Mouse (Mus musculus): Measurements from ENCODE around the gene Gnas. TPM values are rescaled to one million over a fixed set of nuclear protein-coding genes. Genes with fewer than 3 reads are reported as not detected.
A peak's percentile ranks its signal among the peaks of the same experiment; 100 is the strongest.
"Not testable (repeated sequence)": the region's sequence is repeated elsewhere in the genome, so short reads cannot be mapped to it uniquely, and the experiment has no call there.

Gnas gene
- polyA plus RNA-seq, 1 experiment from 2014 or later = 2,102 TPM

GRCm38 (mm10) chr2:174340229-174340892 lies 56.2 kb downstream of the Gnas start:
- H3K36me3 ChIP-seq = peaks cover 22% of the 10 kb centered on the region
- H3K9ac ChIP-seq = no peak overlapping the region
- ATAC-seq (ENCODE audit: insufficient number of reproducible peaks, low FRiP score, low TSS enrichment, low read depth) = no peak
- 0 out of 2 replicates have a peak overlapping the region, but pooled peaks have one; percentile 4 for H3K27ac ChIP-seq (replicated peaks)
- H3K4me1 ChIP-seq = peaks cover 97% of the 10 kb centered on the region
- H3K9me3 ChIP-seq (replicated peaks) = no peaks in the 10 kb centered on the region
- WGBS = 81% methylated on average over 3 of the region's 3 CpGs
- no peak overlapping the region for H3K4me3 ChIP-seq (replicated peaks)
- H3K4me2 ChIP-seq (replicated peaks) = no peak overlapping the region
- no peaks in the 10 kb centered on the region for H3K27me3 ChIP-seq

- ATAC-seq (ENCODE audit: insufficient number of reproducible peaks, low FRiP score, low TSS enrichment, low read depth) = no peak
- 76% methylated on average over 4 of the region's 4 CpGs for WGBS
- no peak overlapping the region for H3K9ac ChIP-seq
- peaks cover 91% of the 10 kb centered on the region for H3K4me1 ChIP-seq
- peaks cover 29% of the 10 kb centered on the region for H3K36me3 ChIP-seq
- H3K27ac ChIP-seq (replicated peaks) = no peak overlapping the region
- no peaks in the 10 kb centered on the region for H3K27me3 ChIP-seq
- H3K4me2 ChIP-seq (replicated peaks) = no peak overlapping the region
- H3K9me3 ChIP-seq (replicated peaks) = no peaks in the 10 kb centered on the region
- H3K4me3 ChIP-seq (replicated peaks) = no peak overlapping the region
Observed at GRCm38 (mm10) chr2:174340893-174341580, 56.9 kb downstream of the Gnas start.

- Histone ChIP-seq H3K9me3 (replicated peaks) (no peaks in the 10 kb centered on the region), H3K27me3 (no peaks in the 10 kb centered on the region), H3K36me3 (peaks cover 43% of the 10 kb centered on the region), H3K9ac (no peak overlapping the region), H3K4me3 (replicated peaks) (no peak overlapping the region), H3K4me2 (replicated peaks) (no peak overlapping the region), H3K4me1 (peaks cover 72% of the 10 kb centered on the region), H3K27ac (replicated peaks) (peak overlapping the region; percentile 80)
- ATAC-seq (ENCODE audit: insufficient number of reproducible peaks, low FRiP score, low TSS enrichment, low read depth) = no peak
- 46% methylated on average over 8 of the region's 8 CpGs for WGBS
Observed at GRCm38 (mm10) chr2:174342793-174343400, 58.8 kb downstream of the Gnas start.

- ATAC-seq (ENCODE audit: insufficient number of reproducible peaks, low FRiP score, low TSS enrichment, low read depth) = no peak
- Histone ChIP-seq H3K4me2 (replicated peaks) (peak overlapping the region; percentile 28), H3K9me3 (replicated peaks) (no peaks in the 10 kb centered on the region), H3K27me3 (no peaks in the 10 kb centered on the region), H3K27ac (replicated peaks) (peak overlapping the region; percentile 80), H3K4me1 (peaks cover 66% of the 10 kb centered on the region), H3K4me3 (replicated peaks) (no peak overlapping the region), H3K36me3 (peaks cover 43% of the 10 kb centered on the region), H3K9ac (no peak overlapping the region)
- WGBS = 19% methylated on average over 1 of the region's 1 CpGs
Observed at GRCm38 (mm10) chr2:174343566-174343965, 59.4 kb downstream of the Gnas start.

- Histone ChIP-seq H3K9me3 (replicated peaks) (no peaks in the 10 kb centered on the region), H3K4me3 (replicated peaks) (no peak overlapping the region), H3K4me1 (peaks cover 60% of the 10 kb centered on the region), H3K27ac (replicated peaks) (peak overlapping the region; percentile 80), H3K9ac (no peak overlapping the region), H3K27me3 (no peaks in the 10 kb centered on the region), H3K4me2 (replicated peaks) (peak overlapping the region; percentile 28), H3K36me3 (peaks cover 43% of the 10 kb centered on the region)
- 5% methylated on average over 3 of the region's 3 CpGs for WGBS
- ATAC-seq (ENCODE audit: insufficient number of reproducible peaks, low FRiP score, low TSS enrichment, low read depth) = peak; percentile 77
Observed at GRCm38 (mm10) chr2:174344003-174344655, 60.0 kb downstream of the Gnas start.

- Histone ChIP-seq H3K4me2 (replicated peaks) (no peak overlapping the region), H3K27me3 (no peaks in the 10 kb centered on the region), H3K9me3 (replicated peaks) (no peaks in the 10 kb centered on the region), H3K36me3 (peaks cover 43% of the 10 kb centered on the region), H3K9ac (no peak overlapping the region), H3K4me1 (peaks cover 53% of the 10 kb centered on the region), H3K4me3 (replicated peaks) (no peak overlapping the region), H3K27ac (replicated peaks) (0 out of 2 replicates have a peak overlapping the region, but pooled peaks have one; percentile 80)
- no peak for ATAC-seq (ENCODE audit: insufficient number of reproducible peaks, low FRiP score, low TSS enrichment, low read depth)
- WGBS = 93% methylated on average over 16 of the region's 16 CpGs
Observed at GRCm38 (mm10) chr2:174344996-174345395, 60.9 kb downstream of the Gnas start.

DNA sequence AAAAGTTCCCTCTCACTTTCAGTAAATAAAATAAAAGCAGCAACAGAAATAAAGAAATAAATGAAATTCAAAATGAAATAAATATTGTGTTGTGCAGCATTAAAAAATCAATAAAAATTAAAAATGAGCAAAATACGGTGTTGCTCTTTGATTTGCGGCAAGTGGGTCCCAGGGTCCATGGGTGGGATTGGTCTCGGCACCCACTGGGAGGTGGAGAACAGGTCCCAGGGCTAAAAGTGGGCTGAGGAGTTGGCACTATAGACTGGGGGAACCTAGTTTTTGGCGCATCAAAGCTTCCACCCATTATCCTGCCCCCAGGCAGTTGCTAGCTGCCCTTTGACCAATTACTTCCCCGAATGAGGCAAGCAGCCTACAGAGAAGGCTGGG lies 62.5 kb downstream of the Gnas start, which contains the start of gene Gm20721:
Gm20721 (minus strand) TSS at position 101 of the 387 bp plus-strand sequence.
- H3K27me3 ChIP-seq = no peaks in the 10 kb centered on the region
- 89% methylated on average over 5 of the region's 5 CpGs for WGBS
- H3K4me2 ChIP-seq (replicated peaks) = no peak within 1 kb of the TSS
- no peak for ATAC-seq (ENCODE audit: insufficient number of reproducible peaks, low FRiP score, low TSS enrichment, low read depth)
- H3K27ac ChIP-seq (replicated peaks) = no peak within 1 kb of the TSS
- no peaks in the 10 kb centered on the region for H3K9me3 ChIP-seq (replicated peaks)
- H3K9ac ChIP-seq = no peak within 1 kb of the TSS
- peaks cover 38% of the 10 kb centered on the region for H3K4me1 ChIP-seq
- no peak within 1 kb of the TSS for H3K4me3 ChIP-seq (replicated peaks)
- peaks cover 42% of the 10 kb centered on the region for H3K36me3 ChIP-seq

DNA sequence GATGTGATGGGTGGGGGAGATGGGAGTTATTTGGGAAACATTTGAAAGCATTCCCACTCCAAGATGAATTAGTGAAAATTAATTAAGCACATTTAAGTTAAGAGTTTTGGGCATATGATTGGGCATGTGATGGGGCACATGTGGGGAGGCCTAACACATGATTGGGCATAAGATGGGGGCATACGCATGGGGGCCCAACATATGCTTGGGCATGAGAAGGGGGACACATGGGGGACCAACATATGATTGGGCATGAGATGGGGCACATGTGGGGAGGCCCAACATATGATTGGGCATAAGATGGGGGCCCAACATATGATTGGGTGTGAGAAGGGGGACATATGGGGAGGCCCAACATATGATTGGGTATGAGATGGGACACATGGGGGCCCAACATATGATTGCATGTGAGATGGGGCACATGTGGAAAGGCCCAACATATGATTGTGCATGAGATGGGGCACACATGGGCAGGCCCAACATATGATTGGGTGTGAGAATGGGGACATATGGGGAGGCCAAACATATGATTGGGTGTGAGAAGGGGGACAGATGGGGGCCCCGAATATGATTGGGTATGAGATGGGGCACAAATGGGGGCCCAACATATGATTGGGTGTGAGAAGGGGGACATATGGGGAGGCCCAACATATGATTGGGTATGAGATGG lies 63.0 kb downstream of the Gnas start:
- not testable (repeated sequence) for H3K27me3 ChIP-seq; H3K4me2 ChIP-seq (replicated peaks); H3K27ac ChIP-seq (replicated peaks); ATAC-seq (ENCODE audit: insufficient number of reproducible peaks, low FRiP score, low TSS enrichment, low read depth); H3K4me3 ChIP-seq (replicated peaks); H3K9ac ChIP-seq; H3K9me3 ChIP-seq (replicated peaks)
- WGBS = 98% methylated on average over 2 of the region's 2 CpGs
- H3K4me1 ChIP-seq = peaks cover 33% of the 10 kb centered on the region
- H3K36me3 ChIP-seq = peaks cover 37% of the 10 kb centered on the region

- WGBS = 82% methylated on average over 4 of the region's 4 CpGs
- ATAC-seq (ENCODE audit: insufficient number of reproducible peaks, low FRiP score, low TSS enrichment, low read depth) = no peak
- H3K36me3 ChIP-seq = no peaks in the 10 kb centered on the region
Observed at GRCm38 (mm10) chr2:174358516-174358915, 74.4 kb downstream of the Gnas start.

GRCm38 (mm10) chr2:174359656-174360055 lies 75.5 kb downstream of the Gnas start:
- Histone ChIP-seq H3K27ac (replicated peaks) (no peak overlapping the region), H3K4me3 (replicated peaks) (no peak overlapping the region), H3K9ac (no peak overlapping the region), H3K27me3 (no peaks in the 10 kb centered on the region), H3K36me3 (no peaks in the 10 kb centered on the region), H3K9me3 (replicated peaks) (no peaks in the 10 kb centered on the region), H3K4me1 (no peaks in the 10 kb centered on the region), H3K4me2 (replicated peaks) (no peak overlapping the region)
- ATAC-seq (ENCODE audit: insufficient number of reproducible peaks, low FRiP score, low TSS enrichment, low read depth) = no peak
- 63% methylated on average over 4 of the region's 4 CpGs for WGBS

More at GRCm38 (mm10) chr2:174358516-174358915, 74.4 kb downstream of the Gnas start:
- Histone ChIP-seq H3K4me3 (replicated peaks) (no peak overlapping the region), H3K9me3 (replicated peaks) (no peaks in the 10 kb centered on the region), H3K4me2 (replicated peaks) (no peak overlapping the region), H3K4me1 (no peaks in the 10 kb centered on the region), H3K9ac (no peak overlapping the region), H3K27ac (replicated peaks) (no peak overlapping the region), H3K27me3 (no peaks in the 10 kb centered on the region)
